1 mouse cellular context compared by ENCODE assay signal in the genomic region with DNA sequence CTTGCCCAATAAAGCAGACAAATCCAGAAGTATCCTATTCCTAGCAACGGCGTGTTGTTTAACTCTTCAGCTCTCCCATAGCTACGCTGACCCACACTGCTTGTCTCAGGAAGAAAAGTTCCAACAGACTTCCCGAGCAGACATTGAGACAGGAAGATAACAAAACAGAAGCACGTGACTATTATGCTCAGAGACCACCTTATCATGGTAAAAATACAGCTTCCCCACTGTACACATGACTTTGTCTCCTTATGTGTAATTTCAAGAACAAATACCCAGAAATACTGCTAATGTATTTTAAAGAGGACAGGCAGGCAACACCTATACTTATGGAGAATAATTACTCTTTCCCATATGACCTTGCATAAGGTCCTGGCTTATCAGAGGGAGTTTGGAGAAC.
TF ChIP-seq lines count a peak whose summit lies in the region.

No protein-coding gene starts in this region.

TF ChIP-seq in MEL, 35 proteins besides CTCF, POLR2A, EP300 and RAD21 (continued from another document):
- TF ChIP-seq ETS1 (IDR thresholded peaks at IDR 0.05; ENCODE audit: low read depth, low read length), result 0 out of 2 replicates have a peak, but pooled peaks have one; percentile 21
- no peak for TF ChIP-seq KAT2A (conservative IDR thresholded peaks at IDR 0.05; ENCODE audit: low read depth, low read length)
